Mouse (Mus musculus): ENCODE measurements around the gene Slc27a4.

Gene Slc27a4

GRCm38 (mm10) chr2:29819363-29819762 is 16.9 kb downstream of the Slc27a4 start:
- no peak for DNase-seq (ENCODE audit: extremely low read depth, insufficient read length, low spot score)

DNA sequence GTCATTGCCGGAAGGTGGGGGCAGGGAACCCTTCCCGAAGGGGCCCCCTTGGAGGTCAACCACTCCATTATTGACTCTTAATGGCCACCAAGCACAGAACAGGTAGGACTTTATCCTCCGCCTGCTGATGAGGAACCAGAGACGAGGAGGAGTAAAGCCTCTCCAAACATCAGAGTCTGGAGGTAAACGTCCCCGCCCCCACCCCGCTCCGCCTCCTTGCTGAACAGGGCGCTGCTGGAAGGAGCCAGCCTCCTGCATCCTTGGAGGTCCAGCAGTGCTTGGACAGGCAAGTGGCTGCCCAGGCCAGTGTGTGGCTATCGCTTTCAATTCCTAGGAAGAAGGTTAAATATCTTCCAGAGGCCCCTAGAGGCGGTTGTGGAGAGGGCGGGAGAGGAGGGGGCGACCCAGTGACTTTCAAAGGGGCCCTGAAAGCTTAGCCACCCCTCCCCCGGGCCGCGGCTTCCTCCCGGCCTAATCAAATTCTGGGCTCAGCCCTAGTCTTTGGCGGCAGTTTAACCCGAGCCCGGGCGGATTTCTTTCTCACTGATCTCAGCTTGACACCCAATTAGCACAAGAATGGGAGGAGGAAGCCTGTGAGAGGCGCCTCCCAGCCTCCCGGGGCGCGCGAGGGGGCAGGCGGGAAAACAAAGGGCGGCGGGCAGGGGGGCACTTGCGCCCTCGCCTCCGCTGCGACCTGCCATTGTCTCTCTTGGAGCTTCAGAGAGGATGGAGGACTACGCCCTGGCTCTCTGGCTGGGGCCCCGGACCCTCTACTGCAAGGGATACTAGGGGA is 17.8 kb downstream of the Slc27a4 start, which contains the start of gene Urm1:
TSS of gene Urm1 (plus strand) at position 51 of the 793 bp plus-strand sequence.
- no peak for DNase-seq (ENCODE audit: extremely low read depth, insufficient read length, low spot score)

- DNase-seq (ENCODE audit: extremely low read depth, insufficient read length, low spot score), result no peak
Observed at GRCm38 (mm10) chr2:29826318-29826925, 24.0 kb downstream of the Slc27a4 start.

DNA sequence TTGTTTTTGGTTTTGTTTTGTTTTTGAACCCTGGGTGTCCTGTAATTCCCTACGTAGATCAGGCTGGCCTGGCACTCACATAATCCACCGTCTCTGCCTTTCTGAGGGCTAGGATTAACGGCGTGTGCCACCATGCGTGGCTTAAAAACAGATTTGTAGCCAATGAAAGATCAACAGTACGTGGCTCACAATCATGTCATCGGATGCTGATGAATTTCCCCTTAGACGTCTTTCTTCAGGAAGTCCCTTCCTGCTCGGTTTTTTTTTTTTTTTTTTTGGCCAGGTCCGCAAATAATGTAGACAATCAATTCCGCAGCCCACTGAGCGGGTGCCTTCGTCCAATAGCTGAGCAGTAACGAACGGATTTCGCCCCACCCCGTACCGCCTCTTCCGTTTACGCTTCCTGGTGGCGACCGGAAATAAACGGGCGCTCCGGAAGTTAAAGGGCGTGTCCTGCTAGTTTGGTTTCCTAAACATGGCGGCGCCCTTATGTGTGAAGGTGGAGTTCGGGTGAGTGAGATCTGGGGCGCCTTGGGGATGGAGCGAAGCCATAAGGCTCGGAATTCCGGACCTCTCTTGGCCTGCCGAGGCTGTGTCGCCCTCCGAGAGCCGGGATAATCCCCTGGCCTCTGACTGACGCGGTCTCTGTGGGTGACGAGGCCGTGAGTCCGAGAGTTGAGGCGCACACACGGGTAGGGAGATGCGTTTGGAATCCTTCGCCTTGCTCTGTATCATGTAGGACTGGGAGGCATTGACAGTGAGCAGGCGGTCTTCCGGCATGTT is 24.7 kb downstream of the Slc27a4 start:
- DNase-seq (ENCODE audit: extremely low read depth, insufficient read length, low spot score), result peak; percentile 87

GRCm38 (mm10) chr2:29827709-29828024 is 25.2 kb downstream of the Slc27a4 start:
- DNase-seq (ENCODE audit: extremely low read depth, insufficient read length, low spot score), result no peak

GRCm38 (mm10) chr2:29831106-29831505 is 28.7 kb downstream of the Slc27a4 start:
- no peak for DNase-seq (ENCODE audit: extremely low read depth, insufficient read length, low spot score)

- no peak for DNase-seq (ENCODE audit: extremely low read depth, insufficient read length, low spot score)
Observed at GRCm38 (mm10) chr2:29833796-29834195, 31.4 kb downstream of the Slc27a4 start.

DNA sequence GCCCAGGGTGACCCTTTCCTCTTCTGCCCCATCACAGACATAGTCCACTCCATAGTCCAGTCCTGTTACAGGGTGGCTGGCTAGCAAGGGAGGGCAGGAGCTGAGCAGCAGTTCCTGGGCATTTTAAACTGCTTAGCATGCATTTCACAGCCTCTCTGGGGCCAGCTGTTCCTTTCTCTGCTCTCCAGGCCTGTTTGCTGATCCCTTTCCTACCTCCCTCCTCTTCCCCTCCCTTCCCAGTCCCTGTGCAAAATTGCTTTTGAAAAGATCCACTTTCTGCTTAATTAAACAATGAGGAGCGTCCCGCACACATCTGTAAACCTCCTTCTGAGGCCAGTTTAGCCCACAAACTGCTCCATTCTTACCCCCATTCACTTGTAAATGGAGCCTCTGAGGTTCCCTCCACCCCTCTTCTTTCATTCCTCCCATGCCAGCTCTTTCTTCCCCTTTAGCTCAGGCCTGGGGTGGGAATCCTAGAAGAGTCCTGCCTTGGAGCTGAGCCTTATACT is 33.0 kb downstream of the Slc27a4 start:
- no peak for DNase-seq (ENCODE audit: extremely low read depth, insufficient read length, low spot score)

DNA sequence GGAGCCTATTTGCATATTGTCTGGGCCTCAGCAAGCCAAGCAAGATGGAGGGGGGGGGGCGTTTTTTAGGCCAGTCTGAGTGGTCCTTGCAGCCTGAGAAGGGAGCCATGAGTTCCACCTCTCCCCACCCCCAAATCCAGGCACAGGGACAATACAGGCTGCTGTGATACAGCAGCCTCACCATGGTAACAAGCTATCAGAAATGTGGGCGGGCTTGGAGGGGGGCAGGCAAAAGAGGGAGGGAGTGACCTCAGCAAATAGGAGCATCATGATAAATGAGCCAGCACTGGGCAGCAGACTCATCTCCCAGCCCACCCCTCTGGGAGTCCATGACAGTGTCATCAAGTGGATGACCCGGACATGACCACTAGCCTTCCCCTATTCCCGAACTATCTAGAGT is 37.0 kb downstream of the Slc27a4 start:
- no peak for DNase-seq (ENCODE audit: extremely low read depth, insufficient read length, low spot score)

GRCm38 (mm10) chr2:29843231-29844105 is 41.0 kb downstream of the Slc27a4 start:
- no peak for DNase-seq (ENCODE audit: extremely low read depth, insufficient read length, low spot score)

DNA sequence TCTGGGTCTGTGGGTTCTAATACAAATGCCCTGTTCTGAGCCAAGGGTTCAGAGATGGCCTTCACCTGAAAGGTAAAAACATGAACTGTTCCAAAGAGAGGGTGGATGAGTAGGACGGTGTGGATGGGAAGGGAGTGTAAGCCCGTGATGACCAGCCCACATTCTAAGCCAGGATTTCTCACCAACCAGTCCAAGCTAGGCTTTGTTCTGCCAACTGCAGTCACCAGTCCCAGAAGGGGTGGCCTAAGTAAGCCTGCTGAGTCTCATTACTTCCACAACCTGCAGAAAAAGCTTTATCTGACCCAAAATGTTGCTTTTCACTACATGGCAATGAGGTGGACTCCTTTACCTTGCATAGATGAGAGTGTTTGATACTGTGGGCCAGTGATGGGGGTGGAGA is 41.7 kb downstream of the Slc27a4 start:
- DNase-seq (ENCODE audit: extremely low read depth, insufficient read length, low spot score), result no peak

DNA sequence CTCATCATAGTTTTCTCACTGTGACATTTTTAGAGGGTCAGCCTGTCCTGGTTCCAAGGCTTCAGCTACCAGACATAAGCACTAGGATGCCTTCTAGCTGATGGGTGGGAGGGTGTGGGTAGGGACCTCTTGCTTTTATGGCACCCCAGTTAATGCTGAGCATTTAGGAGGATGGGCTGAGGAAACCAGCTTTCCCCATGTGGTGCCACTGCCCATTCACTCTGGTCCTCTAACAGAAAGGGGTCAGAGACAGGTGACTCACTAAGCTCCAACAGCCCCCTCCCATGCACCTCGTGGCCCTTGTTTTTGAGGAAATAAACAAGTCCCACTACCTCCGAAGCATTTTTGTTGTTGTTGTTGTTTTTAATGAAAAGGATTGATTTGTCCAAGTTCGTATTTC is 42.2 kb downstream of the Slc27a4 start:
- DNase-seq (ENCODE audit: extremely low read depth, insufficient read length, low spot score), result no peak

DNA sequence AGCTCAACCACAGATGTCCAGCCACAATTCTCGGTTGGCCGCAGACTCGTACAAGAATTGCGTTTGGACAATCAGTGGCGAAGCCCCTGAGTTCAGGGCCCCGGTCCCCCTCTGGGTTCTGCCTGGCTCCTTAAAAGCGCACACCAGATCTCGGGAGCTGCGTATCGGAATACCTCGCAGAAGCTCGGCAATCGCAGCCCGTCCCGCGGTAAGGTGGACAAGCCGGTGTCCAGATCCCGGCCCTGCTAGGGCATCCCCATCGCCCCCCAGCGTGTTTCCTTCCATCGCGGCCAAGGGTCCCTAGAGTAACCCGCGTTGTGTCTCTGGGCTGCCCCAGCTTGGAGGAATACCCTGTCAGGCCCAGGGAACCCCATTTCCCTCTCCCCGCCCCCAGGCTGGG is 43.2 kb downstream of the Slc27a4 start:
- no peak for DNase-seq (ENCODE audit: extremely low read depth, insufficient read length, low spot score)

DNA sequence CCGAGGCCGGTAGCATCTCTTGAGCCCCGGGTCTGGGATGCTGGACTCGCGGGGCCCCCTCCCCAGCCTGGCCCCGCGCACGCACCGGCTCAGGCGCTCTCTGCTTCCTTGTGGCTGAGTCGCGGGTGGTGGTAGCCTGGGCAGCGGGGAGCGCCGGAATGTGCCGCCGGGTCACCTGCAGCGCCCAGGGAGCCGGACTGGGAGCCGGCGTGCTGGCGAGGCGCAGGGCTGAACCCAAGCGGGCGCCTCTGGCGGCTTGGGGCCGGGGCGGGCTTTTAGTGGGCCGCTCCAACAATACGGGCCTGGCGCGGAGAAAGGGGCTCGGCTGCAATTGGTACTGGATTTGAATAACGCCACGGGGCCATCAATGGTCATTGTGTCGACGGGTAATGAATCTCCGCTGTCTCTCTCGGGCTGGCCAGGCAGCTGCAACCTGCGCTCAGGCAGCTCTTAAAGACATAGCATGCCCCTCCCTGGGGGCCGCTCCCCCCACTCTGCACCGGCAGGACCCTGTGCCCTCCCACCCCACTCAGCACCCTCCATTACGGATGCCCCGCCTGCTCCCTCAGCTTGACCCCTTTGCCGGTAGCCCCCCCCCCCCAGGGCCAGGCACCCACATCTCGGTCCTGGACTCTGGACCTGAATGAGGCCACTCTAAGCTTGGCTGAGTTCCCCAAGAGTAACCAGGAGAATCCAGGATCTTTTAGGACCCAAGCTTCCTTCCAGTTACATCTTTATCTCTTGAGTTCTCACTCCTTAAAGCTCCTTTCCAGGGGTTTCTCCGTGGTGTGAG is 43.8 kb downstream of the Slc27a4 start:
- DNase-seq (ENCODE audit: extremely low read depth, insufficient read length, low spot score), result no peak

DNA sequence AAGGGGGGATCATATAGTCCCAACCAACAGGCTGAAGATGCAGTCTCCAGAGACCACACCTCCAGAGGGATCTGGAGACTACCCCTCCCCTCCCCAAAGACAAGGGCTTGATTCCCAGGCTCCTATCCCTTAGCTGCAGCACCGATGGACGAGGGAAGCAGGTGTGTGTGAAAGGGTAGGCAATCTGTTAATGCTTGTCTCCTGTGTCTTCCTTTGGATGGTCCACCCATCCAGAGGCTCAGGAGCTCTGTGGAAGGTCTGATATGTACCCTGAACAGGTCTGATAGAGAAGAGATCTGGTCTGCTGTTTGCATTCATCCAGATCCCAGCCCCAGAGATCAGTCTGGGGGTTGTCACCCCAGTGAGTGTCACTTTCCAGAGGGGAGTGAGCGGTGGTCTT is 44.5 kb downstream of the Slc27a4 start:
- DNase-seq (ENCODE audit: extremely low read depth, insufficient read length, low spot score), result no peak

GRCm38 (mm10) chr2:29849041-29849440 is 46.6 kb downstream of the Slc27a4 start:
- DNase-seq (ENCODE audit: extremely low read depth, insufficient read length, low spot score), result peak; percentile 42

DNA sequence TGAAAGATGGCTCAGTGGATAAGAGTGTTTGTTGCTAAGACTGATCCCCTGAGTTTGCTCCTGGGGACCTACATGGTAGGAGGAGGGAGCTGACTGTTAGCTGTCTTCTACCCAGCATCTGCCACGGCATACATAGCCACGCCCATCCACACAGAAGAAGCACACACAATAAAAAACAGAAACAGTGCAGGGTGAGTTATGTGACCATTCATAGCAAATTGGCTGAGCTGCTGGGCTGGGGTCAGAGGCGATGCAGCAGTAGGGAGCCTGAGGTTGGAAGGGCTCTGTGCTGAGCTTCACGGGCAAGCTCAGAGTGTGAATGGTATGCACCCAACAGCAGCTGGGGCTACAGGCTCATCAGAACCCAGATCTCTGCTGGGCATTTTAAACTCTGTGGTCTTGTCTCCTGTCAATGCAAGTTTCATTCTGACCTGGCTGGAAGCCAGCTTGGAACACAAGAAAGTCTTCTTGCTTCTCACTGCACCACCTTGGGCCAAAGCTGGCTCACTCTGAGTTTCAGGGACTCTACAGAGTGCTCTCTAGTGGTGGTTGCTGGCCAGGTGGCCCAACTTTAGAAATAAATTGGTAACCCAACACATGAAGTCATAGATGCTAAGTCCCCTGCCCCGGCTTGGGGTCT is 47.5 kb downstream of the Slc27a4 start:
- no peak for DNase-seq (ENCODE audit: extremely low read depth, insufficient read length, low spot score)

DNA sequence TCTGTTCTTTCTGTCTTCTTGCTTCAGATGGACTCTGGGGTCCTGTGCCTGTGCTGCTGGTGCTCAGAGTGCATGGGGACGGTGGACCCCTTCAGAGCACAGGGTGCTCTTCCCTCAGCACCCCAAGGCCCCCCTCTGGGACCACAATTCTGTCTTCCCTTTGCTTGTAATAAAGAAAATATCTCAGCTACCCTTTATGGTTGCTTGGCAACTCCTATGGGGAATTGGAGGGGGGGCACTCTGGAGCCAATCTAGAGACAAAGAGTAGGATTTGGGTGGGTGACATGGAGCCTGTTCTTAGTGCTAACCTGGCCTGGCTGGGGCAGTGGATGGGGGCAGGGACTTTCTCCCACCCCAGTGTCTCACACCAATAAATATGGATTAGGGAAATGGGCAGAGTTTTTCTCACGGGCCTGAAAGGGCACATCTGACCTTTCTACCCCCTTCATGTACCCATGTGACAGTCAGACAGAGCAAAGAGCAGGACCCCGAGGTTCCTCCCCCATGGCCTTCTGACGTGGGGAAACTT is 50.6 kb downstream of the Slc27a4 start:
- DNase-seq (ENCODE audit: extremely low read depth, insufficient read length, low spot score), result no peak

DNA sequence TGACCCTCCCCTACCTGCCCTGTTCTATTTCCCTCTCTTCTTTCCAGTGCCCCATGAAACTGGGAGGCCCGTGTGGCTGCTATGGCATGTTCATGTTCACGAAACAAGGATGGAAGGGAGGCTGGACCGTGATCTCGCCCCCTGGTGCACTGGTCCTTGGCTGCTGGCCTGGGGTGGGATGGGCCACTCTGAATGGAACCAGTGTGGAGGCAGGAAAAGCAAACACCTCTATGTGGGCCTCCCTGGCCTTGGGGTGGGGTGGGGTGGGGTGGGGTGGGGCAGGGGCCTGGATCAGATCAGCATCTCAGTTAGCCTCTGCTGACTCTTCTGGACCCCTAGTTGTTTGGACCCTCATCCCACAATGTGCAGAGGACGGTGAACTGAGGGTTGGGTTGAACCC is 51.3 kb downstream of the Slc27a4 start:
- no peak for DNase-seq (ENCODE audit: extremely low read depth, insufficient read length, low spot score)
